Mouse (Mus musculus): ENCODE results near the gene Plxnb1.

DNA sequence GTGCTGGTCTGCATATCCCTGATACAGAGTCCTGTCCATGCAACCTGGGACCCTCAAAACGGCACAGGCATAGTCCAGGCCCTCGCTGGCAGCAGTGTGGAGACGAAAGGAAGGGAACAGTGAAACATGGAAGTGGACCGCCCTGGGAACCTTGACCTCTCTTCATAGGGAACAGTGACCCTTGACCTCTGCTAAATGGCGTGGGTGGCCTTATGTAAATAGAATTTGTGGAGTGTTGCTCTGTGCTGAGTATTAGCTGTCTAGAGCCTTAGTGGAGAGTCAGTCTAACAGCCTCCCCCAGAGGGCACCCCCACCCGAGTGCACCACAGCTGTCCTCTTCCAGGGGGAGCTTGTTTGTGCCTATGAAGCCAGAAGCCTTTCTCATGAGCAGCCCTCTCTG lies 2.4 kb upstream of the Plxnb1 start:
- TF ChIP-seq CTCF (conservative IDR thresholded peaks at IDR 0.05 in 1 of 2, IDR thresholded peaks at IDR 0.05 in 1 of 2; ENCODE audit: low read depth in 2 of 2, low read length in 2 of 2) (no peak), ZKSCAN1 (IDR thresholded peaks at IDR 0.05; ENCODE audit: borderline replicate concordance, low read depth, low read length) (no peak), JUND (conservative IDR thresholded peaks at IDR 0.05; ENCODE audit: low read depth, low read length) (no peak), PAX5 (IDR thresholded peaks at IDR 0.05; ENCODE audit: low read length) (no peak), E2F4 (IDR thresholded peaks at IDR 0.05; ENCODE audit: insufficient replicate concordance, low read depth, low read length) (no peak), MAX (IDR thresholded peaks at IDR 0.05; ENCODE audit: low read length) (no peak), MEF2A (IDR thresholded peaks at IDR 0.05; ENCODE audit: borderline replicate concordance, low read depth, low read length) (no peak), POLR2A (IDR thresholded peaks at IDR 0.05; ENCODE audit: low read depth, low read length) (no peak), SIN3A (IDR thresholded peaks at IDR 0.05; ENCODE audit: low read length) (no peak), USF1 (IDR thresholded peaks at IDR 0.05; ENCODE audit: low read depth, low read length) (no peak), MXI1 (IDR thresholded peaks at IDR 0.05; ENCODE audit: low read depth, low read length) (no peak)

All from CH12.LX (cell line).